Mouse (Mus musculus) heart, postnatal 0 days (tissue): ENCODE data around the gene Olfr1416.

Experiments
- CTCF ChIP-seq: IDR thresholded peaks from 2 replicates; pipeline ENCODE4 v1.5.1; 2016; ENCODE audit warnings: antibody characterized with exemption, control low read depth, low read depth
- EP300 ChIP-seq: IDR thresholded peaks from 2 replicates; pipeline ENCODE4 v1.6.1; 2016; ENCODE audit warnings: antibody characterized with exemption, low read depth

- no peak for TF ChIP-seq CTCF
- TF ChIP-seq EP300: no peak
Observed at GRCm38 (mm10) chr1:92440066-92440750, 44.7 kb downstream of the Olfr1416 start.
